Mouse (Mus musculus): ENCODE measurements at regions not wholly inside any gene's neighbourhood (a gene's known extent, or its start where the extent isn't known, plus 50 kb on each side); places are given as distances from the start of the nearest gene placed in this dataset.
"Not testable (repeated sequence)": the region's sequence is repeated elsewhere in the genome, so short reads cannot be mapped to it uniquely, and the experiment has no call there.

DNA sequence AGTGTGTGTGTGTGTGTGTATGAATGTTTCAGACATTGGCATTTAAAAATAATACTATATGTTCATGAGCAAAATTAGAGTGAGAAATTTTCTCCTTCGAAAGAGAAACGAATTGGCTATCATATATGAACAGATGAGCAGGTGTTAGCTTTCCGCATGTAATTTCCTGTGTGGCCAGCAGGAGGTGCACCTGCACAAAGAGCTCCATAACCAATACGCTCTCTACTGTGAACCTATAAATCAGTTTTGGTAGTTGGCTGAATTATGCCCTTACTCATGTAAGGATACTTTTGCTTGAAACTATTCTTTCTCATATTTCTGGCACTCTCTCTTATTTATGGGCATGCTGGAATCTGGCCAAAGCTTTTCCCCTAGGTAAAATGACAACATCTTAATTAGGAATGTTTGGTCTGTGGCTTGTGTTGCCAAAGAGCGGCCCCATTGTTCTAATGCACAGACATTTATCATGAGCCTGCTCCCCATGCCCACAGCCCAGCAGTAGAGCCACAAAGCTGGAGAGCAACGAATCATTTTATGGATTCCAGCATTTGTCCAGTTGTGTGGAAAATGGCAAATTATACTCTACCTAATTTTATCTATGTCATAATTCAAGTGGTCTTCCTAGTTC is 1303.8 kb upstream of the Sel1l start:
- DNase-seq, result peak; percentile 6 to 23
- intact Hi-C loops (cut with DNase I), result no loop called here

DNA sequence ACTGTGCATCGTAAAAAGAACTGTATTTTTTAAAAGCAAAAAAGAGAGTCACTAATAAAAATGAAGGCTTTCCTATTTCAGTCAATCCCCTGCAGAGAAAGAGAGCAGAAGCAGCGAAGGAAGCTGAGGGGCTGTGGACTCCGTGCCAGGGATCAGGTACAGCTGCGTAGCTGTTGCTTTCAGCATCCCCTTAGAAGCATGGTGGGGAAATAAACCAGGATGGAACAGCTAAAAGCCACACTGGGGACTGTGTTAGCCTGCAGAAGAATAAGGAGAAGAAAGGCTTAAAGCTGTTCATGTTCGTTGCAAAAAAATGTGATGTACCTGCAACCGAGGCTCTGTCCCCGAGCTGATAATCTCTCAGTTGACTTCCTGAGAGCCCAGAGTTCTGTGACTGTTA is 1302.6 kb upstream of the Sel1l start:
- DNase-seq, result no peak
- intact Hi-C loops (cut with DNase I), result no loop called here

DNA sequence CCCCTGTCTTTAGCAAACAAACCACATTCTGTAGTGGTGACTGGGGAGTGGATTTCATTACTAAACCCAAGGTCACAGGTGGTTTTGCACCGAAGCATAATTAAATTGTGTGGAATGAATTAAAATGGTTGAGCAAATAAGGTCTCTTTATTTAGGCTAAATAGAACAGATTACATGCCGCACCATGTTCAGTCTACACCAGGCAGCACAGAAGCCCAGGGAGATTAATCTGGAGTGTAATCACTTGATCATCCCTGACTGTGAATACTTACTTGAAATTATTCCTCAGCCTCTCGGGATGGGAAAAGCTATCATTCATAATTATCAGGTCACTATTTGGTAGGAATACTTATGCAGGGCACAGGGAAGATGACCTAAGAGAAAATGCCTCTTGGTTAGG is 1293.3 kb upstream of the Sel1l start:
- intact Hi-C loops (cut with DNase I), result no loop called here
- DNase-seq, result no peak

DNA sequence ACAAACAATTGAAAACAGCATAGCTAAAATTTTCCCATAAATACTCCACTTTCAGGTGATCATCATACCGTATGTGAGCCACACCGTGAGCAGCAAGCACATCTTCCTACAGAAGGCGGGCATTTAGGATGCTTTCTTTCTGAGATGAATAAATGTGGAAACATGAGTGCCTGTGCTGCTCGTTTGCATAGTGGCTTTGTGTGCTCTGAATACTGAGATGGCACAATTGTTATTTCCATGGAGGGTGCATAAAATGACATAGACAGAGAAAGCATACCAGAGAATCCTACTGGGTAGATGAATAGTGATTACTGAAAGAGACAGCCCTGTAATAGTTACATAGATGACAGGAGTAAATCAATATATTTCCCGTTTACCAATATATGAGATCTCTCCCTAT is 1287.4 kb upstream of the Sel1l start:
- intact Hi-C loops (cut with DNase I), result no loop called here
- DNase-seq, result no peak

DNA sequence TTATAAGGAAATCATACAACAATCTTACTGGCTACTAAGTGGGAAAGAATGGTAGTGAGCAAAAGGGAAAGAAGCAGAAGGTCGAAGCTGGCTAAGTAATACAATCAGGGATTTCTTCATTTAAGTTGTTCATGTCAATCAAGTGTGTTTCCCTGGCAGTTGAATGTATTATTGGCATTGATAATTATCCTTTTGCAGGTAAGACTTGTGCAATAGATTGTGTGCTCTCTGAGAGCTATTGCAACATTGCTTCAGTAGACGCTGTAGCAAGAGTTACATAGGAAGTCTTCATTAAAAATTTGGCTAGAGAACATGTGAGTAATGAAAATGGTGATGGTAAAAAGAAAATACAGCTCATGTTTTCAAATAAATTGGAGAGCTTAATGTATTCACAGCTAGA is 1273.3 kb upstream of the Sel1l start:
- DNase-seq, result no peak
- intact Hi-C loops (cut with DNase I), result no loop called here

DNA sequence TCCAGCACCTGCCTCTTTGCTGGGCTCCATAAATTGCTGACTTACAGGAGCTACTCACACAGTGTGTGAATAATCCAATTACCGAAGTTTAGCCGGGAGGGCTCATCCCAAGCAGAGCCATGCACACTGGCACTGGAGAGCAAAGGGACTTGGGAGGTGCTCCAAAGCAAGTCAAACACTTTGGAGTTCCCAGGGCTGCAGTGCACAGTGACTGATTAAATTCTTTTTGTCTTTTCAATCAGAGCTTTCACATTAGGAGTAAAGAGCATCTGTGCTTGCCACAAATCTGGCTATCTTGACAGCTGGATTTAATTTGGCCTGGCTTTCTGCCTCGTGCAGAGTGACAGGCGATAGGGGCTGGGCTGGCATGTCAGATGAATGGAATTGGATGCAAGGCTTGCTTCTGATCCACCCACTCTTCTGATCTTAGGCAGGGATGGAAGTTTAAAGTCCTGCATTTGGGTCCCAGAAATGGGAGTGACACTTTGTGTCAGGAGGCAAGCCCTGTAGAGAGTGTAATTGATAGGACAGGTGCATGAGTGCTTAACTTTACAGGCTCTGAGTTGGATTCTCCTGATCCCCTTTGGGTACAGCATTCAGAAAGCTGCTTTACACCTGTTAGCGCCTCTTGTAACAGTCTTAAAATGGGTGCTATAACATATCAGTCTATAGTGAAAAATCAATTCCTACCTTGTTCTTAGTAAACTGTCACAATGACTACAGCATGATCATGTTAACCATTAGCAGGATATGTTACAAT is 1239.3 kb upstream of the Sel1l start:
- intact Hi-C loops (cut with DNase I), result no loop called here
- no peak for DNase-seq

DNA sequence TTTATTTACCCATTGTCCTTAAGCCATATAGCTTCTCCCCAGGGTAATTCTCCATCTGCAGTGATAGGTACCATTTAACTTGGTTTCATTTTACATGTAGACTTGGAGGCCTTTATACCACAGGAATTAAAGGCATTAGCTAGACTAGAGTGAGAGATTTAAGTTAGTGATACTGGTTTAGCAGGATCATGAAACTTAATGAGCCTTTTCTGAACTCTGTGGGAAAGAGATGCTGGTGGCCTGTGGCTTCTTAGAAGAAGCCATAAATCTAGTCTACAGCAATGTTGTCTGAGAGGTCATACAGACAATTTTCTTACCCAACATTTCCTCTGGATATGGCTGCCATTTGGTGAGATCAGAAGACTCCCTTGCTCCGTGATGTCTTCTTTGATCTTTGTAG is 1214.9 kb upstream of the Sel1l start:
- intact Hi-C loops (cut with DNase I), result no loop called here
- no peak for DNase-seq

DNA sequence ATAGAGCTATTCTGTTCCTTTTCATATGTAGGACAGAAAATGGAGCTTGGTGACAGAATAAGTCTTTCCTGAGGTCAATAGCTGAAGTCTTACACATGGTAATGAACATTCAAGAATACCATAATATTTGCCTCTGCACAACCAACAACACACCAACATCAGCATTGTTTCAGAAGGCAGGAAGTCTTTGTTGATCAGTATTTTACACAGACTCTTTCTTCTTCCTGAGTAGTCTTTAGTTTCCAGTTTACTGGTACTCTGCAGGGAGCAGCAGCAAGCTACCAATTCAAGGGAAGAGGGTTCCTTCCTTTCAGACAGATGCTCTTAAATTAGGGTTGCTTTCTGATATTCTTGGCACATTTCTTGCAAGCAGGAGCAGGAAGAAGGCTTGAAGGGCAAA is 1170.7 kb upstream of the Sel1l start:
- intact Hi-C loops (cut with DNase I), result no loop called here
- DNase-seq, result no peak

DNA sequence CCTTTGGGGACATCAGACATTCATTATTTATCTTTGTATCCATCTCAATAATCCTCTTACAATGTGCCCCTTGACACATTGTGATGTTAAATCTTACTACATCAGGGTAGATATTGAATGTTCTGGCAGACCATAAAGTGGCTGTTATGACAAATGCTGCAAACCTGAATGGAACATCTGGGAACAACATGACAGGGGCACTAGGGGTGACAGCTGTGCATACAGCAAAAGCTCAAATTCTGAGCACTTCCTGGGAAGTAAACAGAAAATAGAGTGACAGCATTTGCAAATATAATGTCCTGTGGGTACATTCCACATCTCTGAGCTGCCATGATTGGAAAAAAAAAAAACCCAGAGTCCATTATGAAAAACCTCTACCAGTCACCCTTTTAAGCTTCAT is 1162.6 kb upstream of the Sel1l start:
- intact Hi-C loops (cut with DNase I), result no loop called here

DNA sequence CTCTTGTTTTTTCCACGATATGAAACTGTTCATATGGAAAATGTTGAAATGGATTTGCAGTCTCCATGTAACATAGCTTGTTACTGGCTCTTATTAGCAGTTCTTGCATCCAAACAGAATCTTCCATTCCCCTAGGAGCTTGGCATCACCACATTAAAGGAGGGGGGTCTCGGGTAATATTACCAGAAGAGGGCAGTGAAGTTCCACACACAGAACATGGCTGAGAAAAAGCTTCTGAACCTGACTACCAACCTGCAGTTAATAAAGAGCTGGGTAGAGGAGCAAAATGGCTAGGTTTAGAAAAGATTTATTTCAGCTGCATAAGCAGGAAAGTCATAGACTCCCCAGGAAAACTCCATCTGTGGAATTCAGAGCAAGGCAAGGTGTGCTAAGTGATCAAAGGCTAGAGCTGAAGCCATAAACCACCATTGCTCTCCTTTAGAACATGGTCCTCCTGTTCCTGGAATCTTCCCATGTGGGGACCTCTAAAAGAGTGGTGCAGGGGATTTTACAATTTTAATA is 1157.9 kb upstream of the Sel1l start:
- DNase-seq, result no peak
- intact Hi-C loops (cut with DNase I), result no loop called here

More for the DNA sequence above, 1162.6 kb upstream of the Sel1l start:
- no peak for DNase-seq

DNA sequence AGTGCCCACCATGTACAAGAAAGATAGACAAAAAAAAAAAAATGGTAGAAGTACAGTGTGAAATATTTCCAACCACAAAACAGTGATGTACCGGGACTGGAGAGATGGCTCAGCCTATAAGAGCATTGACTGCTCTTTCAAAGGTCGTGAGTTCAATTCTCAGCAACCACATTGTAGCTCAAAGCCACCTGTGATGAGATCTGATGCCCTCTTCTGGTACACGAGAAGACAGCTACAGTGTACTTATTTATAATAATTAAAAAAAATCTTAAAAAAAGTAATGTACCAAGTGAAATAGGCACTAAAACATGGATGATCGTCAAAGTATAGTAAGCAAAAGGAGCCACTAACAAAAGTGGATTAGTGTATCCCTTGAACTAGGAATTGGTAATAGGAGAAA is 1154.2 kb upstream of the Sel1l start:
- intact Hi-C loops (cut with DNase I), result no loop called here
- DNase-seq, result no peak

DNA sequence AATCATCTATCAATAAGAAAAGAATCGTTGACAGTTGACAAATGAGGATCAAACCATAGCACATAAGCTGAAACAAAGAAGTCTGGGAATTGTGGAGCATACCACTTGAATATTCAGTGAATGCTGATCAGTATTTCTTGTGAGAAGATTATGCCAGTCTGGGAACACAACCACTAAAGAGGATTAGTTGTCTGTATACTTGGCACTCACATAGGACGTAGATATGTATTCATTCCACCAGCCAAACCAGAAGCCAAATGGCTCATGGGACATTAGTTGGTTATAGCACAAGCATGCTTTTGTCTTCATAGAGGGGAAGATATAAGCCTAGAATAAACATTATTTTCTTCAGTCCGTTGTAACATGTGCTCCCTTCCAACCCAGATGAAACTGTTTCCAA is 1126.7 kb upstream of the Sel1l start:
- no peak for DNase-seq
- intact Hi-C loops (cut with DNase I), result no loop called here

DNA sequence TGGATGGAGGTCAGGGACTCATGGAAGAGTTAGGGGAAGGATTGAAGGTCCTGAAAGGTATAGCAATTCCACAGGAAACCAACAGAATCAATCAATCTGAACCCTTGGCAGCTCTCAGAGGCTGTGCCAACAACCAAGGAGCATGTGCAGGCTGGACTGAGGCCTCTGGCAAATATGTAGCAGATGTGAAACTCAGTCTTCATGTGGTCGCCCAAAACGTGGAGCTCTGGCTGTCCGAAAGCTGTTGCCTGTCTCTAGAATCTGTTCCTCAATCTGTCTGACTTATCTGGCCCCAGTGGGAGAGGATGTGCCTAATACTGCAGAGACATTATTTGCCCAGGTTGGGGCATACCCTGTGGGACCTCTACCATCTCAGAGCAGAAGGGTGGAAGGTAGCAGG is 1095.4 kb upstream of the Sel1l start:
- DNase-seq, result no peak
- intact Hi-C loops (cut with DNase I), result no loop called here

DNA sequence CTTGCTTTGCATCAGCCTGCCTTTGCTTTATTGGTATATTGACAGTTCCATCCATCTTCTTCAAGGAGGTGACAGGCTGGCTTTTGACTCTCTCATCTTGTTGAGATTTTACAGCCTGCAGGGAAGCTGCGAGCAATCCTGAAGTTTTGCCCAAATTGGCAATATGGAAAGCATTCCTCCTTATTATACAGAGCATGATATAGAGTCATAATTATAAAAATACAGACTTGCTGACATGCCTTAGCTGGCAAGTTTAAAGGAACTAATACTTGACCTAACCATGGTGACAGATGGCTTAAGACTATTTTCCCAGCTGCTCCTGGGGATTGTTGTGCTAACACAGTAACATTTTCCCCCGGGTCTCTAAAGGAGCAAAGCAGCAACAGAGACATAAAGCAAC is 1078.6 kb upstream of the Sel1l start:
- intact Hi-C loops (cut with DNase I), result no loop called here
- DNase-seq, result no peak

DNA sequence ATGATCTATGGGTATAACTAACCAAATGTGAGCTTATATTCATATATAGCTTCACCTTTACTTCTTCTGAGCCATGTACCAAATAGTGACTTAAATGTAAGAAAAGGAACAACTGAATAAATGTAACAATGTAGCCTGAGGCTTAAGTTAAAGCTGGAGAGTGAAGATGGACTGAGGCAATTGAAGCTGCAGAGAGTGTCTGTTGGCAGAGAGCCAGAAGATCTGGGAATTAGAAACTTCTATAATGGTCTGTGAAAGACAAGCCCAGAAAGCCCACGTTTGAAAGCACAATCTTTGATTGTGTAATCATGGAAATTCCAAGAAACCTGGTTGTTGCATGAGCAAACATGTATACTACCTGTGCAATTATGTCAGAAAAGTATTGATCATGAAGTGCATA is 1078.0 kb upstream of the Sel1l start:
- no peak for DNase-seq
- intact Hi-C loops (cut with DNase I), result no loop called here

DNA sequence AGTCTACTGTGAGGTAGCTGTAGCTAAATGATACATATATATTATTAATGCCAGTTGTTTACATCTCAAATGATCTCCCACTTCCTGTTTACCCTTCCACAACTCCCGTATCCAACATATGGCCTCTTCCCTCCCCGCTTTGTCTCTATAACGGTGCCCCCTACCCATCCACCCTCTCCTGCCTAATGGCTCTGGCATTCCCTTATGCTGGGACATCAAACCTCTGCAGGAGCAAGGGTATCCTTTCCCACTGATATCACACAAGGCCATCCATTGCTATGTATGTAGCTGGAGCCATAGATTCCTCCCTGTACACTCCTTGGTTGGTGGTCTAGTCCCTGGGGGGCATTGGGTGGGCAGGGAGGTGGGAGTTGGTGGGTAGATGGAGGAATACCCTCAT is 1071.0 kb upstream of the Sel1l start:
- no peak for DNase-seq
- intact Hi-C loops (cut with DNase I), result no loop called here

DNA sequence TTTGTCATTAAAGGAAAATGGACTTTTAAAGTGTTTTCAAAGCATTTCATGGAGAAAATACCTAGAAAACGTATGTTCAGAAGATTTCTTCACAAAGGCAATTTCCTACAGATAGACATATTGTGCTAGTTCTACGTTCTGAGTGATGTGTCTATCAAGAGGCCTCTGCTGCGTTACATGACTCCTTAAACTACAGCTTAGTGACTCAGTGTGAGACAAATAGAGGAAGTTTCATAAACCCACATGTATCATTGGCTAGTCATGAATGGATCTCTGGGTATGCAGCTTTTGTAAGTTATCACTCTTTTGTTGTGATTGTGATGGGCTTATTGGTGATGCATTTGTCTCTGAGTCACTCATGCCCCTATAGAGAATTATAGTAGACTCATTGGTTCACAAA is 1067.3 kb upstream of the Sel1l start:
- no peak for DNase-seq
- intact Hi-C loops (cut with DNase I), result no loop called here

DNA sequence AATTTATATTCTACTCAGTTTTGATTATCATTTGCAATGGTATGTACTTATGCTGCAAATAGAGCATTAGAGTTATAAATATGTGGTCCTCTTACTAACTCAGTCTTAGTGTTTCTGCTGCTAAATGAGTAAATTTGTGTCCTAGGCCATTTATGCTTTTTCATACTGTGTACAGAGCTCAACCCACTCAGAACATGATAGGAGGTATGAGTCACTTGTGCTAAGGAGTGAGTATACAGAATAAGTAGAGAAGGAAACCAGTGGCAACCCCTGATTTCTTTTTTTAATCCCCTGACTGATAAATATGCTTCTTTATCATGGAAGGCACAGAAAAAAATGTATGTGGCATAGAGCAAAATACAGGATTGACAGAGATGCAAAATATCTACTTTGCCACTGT is 1066.8 kb upstream of the Sel1l start:
- intact Hi-C loops (cut with DNase I), result no loop called here
- DNase-seq, result no peak

DNA sequence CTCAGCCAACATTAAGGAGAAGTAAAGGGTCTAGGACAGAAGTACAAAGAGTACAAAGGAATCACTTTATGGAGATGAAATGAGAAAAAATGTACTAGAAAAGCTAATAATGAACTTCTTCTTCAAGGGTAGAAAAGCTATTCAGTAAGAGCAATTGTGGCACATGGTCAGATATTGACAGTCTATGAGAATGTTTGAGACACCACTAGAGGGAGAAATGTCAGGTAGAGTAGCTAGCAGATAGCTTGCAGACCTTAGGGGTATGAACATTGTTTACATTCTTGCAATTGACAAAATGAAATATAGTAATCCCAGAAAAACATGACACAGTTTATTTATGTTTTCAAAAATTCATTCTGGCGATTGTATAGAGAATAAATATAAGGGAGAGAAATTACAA is 1066.2 kb upstream of the Sel1l start:
- no peak for DNase-seq
- intact Hi-C loops (cut with DNase I), result no loop called here

DNA sequence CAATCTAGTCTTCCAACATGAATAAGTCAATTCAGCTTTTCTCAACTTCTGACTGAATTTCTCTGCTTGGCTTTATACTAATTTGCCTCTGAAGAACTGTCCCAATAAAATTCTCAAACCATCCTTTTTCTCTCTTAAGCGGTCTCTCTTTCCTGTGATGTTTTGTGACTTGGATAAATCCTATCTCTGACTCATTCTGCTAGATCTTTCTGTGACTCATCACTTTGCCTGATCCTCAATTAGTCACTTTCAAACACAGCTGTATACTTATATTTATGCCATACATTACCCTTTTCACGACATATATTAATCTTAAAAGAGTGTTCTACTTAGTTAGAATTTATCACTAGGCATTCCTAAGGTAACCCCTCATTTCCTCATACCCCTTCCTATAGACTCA is 1055.4 kb upstream of the Sel1l start:
- intact Hi-C loops (cut with DNase I), result no loop called here
- DNase-seq, result no peak

DNA sequence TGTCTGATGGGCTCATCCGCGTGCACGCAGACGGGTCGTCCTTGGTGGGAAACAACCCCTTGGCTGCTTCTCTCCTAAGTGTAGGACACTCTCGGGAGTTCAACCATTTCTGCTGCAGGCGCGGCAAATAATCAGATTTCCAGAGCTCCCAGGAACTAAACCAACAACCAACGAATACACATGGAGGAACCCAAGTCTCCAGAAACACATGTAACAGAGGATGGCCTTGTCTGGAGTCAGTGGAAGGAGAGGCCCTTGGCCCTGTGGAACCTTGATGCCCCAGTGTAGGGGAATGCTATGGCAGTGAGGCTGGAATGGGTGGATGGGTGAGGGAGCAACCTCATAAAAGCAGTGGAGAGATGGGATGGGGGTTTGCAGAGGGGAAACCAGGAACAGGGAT is 1043.4 kb upstream of the Sel1l start:
- DNase-seq, result no peak
- intact Hi-C loops (cut with DNase I), result no loop called here

DNA sequence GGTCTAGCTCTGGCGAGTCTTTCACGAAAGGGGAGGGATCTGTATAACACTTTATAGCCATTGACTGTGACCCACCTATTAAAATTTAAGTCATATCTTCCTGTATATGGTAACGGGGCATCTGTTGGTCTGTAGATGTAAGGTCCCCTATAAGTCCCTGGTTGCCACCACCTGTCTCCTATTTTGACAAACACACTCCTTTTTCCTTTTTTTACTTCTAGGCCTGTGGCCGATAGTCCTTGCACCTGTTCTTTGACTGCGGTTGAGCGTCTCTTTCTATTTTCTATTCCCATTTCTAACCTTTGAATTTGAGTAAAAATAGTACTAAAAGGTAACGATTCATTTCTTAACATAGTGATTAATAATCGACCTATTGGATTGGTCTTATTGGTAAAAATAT is 1042.7 kb upstream of the Sel1l start:
- DNase-seq, result not testable (repeated sequence)

More for the DNA sequence above, 1042.7 kb upstream of the Sel1l start:
- intact Hi-C loops (cut with DNase I), result not testable (repeated sequence)

Data from heart, postnatal 14 days (tissue).